Mouse (Mus musculus) right cerebral cortex, postnatal 14 days (tissue): ENCODE results near the gene Slc25a53.
"Not testable (repeated sequence)": the region's sequence is repeated elsewhere in the genome, so short reads cannot be mapped to it uniquely, and the experiment has no call there.

Experiments
- DNase-seq: peaks from one replicate; pipeline ENCODE4 v3.0.0; 2022

Gene Slc25a53

GRCm38 (mm10) chrX:137038000-137038483, at the start of gene Slc25a53:
TSS of gene Slc25a53 (minus strand) at chrX:137038302.
- DNase-seq = peak; percentile 86

DNA sequence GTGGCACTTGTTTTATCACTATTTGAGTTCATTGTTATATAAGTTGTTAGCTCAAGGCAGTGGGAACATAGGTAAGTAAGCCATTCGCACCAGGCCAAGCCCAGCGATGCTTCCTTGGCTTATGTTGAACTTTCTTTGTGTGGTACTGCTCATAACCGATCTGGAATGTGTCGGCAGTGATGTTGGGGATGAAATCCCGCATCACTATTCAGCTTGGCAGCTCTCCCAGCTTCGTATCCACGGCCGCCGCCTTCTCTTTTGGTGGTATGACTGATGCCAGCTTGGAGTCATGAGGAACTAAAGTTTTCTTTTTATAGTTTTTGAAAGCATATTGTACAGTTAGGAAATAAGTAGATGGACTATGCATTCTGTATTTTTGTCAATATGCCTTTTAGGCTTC, 25.1 kb upstream of the Slc25a53 start:
- peak; percentile 41 for DNase-seq

DNA sequence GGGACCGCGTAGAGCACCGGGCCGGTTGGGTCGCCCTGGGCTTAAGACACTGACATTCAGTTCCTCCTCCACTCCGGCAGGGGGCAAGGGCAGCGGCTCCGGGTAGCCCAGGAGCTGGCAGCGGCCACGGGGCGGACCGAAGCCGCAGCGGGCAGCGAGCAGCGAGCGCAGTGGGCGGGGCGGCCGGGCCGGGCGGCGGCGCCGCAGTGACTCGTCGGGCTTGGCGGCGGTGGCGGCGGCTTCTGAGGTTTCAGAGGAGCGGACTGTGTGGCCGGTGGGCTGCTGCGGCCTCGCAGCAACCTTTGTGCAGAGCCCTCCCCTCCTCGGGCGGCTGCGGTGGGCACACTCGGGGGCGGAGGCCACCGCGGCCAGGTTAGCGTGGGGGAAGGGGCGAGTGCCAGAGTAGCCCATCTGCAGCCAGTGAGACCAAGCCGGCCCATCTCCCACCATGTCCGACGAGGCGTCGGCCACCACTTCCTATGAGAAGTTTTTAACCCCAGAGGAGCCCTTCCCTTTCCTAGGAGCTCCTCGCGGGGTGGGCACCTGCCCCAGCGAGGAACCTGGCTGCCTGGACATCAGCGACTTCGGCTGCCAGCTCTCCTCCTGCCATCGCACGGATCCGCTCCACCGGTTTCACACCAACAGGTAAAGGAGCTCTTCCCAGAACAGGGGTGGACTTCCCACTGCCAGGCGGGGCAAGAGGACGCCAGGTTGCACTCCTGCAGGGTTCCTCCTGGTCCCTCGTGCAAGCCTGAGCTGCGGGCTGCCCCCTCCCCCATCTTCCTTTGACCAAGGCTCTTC, 11.5 kb upstream of the Slc25a53 start, which contains the start of gene Fam199x:
Fam199x (plus strand) TSS at position 170 of the 801 bp plus-strand sequence.
- DNase-seq = peak; percentile 70

DNA sequence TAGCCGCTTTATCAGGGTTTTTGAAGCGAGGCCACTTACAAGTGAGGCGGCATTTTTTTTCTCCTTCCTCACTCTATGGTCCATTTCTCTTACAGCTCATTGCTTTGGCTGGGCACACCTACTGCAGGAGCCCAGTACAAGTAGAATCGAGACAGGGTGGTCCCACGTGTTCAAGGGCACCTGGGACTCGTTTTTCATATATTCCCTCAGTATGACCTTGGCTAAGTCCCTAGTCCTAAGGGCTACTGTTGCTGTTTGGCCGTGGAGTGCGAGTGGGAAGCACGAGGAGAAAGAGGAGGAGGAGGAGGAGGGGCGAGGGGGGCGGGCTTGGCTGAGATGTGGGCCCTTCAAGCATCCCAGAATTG, 10.9 kb upstream of the Slc25a53 start:
- DNase-seq = no peak

DNA sequence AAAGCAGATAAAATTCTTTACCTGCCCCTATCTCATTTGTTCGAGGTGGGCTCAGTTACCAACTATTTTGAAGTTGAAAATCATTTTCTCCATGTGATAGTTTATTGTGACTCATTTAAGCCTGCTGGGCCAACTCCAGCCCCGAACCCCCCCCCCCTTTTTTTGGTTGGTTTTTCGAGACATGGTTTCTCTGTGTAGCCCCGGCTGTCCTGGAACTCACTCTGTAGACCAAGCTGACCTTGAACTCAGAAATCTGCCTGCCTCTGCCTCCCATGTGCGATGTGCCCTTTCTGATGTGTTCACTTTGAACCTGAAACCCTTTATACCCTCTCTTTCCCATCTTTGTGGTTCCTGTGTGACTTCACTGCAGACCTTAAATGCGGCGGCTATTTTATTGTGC, 400 bp upstream of the Slc25a53 start:
- no peak for DNase-seq

GRCm38 (mm10) chrX:137037470-137037999, 567 bp downstream of the Slc25a53 start:
- no peak for DNase-seq

- DNase-seq = no peak
These were observed 3.8 kb downstream of the Slc25a53 start for GRCm38 (mm10) chrX:137034322-137034721.

GRCm38 (mm10) chrX:137031726-137032125, 6.4 kb downstream of the Slc25a53 start:
- DNase-seq = no peak

DNA sequence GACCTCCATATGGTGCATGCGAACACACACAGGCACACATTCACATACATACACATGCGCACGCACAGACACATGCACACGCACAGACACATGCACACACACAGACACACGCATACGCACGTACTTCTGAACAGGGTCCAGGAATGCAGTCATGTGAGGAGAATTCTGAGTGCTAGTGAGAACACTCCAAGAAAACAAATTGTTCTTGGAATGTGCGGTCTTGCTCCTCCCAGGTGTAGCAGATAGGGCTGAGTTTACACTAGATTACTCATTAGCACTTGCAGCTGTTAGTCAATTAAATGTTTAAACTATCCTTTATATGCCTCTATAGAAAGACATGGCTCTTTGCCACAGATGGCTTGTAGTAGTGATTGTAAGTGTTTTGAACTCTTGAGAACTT, 7.2 kb downstream of the Slc25a53 start:
- no peak for DNase-seq

GRCm38 (mm10) chrX:137019310-137019709, 18.8 kb downstream of the Slc25a53 start:
- DNase-seq = peak; percentile 71

DNA sequence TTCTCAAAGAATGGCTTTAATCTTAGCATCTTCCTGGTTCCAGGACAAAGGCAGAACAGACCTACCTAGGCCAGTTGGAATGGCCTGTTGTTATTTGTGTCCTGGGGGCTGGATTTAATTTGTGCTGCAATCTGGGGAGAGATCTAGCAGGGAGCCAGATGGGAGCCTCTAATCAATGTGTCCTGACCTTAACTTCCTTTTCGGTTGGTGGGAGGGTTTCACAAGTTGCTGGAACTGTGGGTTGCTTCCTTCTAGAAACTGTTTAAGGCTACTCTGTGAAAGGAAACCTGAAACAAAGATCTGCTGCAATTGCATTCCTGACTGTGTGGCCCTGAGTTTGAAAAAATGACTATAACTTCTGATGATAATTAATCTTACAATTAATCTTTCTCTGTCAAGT, 20.4 kb downstream of the Slc25a53 start:
- DNase-seq = no peak

GRCm38 (mm10) chrX:137015099-137015709, 22.9 kb downstream of the Slc25a53 start:
- DNase-seq = peak; percentile 45

DNA sequence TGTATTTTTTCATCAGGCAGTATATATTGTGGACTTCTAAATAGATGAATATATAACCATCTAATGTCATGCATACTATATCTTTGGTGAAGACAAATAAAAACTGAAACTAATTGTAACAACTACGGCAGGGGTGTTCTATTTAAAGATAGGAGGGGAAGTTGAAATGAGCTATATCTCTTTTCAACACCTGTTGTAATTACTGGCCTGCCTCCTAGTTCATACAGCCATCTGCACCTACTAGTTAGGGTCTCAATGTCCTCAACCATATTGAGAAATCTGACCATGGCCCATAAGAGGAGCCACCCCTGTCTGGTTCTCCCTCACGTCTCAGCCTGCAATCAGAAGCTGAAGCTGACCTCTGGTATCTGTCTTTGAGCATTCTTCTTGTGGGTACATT, 41.8 kb downstream of the Slc25a53 start:
- no peak for DNase-seq

DNA sequence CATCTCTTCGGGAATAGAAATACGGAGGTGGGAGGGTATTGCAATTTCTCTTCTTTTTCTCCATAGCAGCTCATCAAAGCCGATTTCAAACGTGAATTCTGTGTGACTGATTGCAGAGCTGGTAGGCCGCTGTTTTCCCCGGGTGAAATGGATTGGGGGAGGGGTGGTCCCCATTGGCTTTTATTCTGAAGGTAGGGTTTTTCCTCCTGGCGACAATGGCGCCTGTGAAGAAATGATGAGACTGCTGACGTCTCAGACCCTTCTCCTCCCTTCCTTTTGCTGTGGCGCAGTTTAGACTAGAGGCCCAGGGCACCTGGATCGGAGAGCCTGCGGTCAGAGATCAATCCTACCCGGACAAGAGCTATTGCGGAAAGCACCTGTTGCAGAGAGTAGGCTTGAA, 44.5 kb downstream of the Slc25a53 start:
- DNase-seq = peak; percentile 27

DNA sequence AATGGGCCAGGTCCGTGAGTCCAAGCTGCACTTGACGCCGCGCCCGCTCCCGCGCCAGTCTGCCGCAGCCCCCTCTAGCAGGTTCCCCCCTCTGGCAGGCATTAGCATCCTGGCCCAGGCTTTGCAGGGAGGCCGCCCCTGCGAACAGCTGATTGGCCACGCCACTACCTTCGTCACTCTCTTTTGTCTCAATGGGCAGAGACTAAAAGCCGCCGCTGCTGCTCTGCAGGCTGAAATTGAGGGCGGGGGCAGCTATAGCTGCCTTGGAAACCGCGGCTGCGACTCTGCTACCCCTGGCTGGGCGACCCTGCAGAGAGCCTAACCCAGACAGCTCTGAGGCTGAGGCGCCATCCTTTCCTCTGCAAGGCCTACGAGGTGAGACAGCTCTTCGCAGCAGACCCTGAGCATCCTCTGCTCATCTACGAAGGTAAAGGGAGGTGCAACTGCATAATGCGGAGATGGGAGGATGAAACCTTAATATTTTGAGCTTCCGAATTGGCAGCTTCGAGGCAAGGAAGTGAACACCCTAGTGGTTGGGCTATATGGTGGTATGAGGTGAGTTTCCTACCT, 45.0 kb downstream of the Slc25a53 start, which contains the start of gene Zcchc18:
Zcchc18 (plus strand) TSS at position 178 of the 570 bp plus-strand sequence.
- DNase-seq = peak; percentile 80

DNA sequence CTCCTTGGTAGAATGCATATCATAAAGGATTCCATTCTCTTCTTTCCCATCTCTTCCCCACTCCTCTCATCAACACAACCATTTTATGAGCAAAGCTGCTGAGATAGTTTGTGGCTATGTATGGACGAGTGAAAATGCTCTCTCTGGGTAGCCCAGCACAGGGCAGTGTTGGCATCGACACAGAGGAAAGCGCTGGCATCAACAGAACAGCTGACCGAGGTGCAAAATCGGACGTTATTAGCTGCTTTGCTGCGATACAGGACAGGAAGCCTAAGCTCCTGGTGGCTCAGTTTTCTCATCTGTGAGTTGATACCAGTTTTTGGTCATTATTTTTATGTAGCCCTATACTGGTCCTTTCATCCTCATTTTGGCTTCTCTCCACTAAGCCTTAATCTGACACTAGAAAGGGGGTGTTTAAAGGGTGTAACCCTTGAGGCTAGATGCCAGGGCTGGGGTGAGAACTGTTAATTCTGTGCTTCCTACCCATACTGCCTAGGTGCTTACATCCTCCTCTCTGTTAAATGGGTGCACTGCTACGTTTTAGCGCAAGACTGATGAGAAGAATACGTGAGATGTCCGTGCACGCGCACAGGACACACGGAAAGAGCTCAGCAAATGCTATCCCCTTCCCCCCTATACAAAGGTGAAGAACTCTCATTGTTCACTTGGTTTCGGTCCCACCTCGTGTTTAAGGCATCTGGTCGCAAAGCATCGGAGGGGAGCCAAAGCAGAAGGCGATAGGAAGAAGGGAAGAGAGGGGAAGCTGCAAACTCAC, 45.7 kb downstream of the Slc25a53 start:
- no peak for DNase-seq

DNA sequence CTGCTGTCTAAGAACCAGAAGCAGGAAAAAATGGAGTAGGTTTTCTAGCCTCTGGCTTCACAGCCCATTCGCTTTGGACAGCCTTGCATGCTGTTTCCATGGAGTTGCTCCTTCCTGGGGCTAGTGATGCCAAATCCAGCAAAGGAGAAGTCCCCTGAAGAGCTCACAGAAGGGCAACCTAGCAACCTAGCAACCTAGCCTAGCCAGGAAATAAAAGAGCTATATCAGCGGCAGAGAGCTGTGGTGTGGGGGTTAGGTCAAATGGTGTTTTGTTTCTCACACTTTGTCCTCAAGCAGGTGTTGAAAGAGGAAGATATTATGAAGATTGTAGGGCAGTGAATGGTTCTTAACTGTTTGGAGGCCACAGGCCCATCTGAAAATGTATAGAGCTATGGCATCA, 46.8 kb downstream of the Slc25a53 start:
- DNase-seq = no peak

DNA sequence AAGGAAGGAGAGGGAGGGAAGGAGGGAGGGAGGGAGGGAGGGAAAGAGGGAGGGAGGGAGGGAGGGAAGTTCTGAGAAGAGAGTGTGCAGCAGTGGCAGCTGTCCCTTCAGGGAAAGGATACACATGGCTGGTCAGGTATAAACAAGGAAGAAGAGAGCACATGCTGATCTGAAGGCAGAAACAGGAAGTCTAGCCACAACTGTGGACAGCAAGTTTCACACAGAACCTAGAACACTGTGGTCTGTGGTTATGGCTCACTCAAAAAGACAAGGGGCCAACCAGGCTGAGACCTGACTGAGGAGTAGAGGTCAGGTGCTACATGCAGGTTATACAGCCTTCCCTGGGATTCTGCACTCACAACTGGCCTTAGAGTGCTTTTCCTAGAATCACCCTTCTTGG, 52.1 kb downstream of the Slc25a53 start:
- DNase-seq = no peak

- DNase-seq = no peak
These were observed 59.5 kb downstream of the Slc25a53 start for GRCm38 (mm10) chrX:136978616-136979015.

- DNase-seq = peak; percentile 31
These were observed 61.5 kb downstream of the Slc25a53 start, which contains the start of the genes Tmsb15l and Tmsb15b1 for GRCm38 (mm10) chrX:136976424-136977084. TSS of gene Tmsb15l (minus strand) at chrX:136976869. TSS of gene Tmsb15b1 (minus strand) at chrX:136976874.

GRCm38 (mm10) chrX:136975397-136975796, 62.7 kb downstream of the Slc25a53 start, which contains the start of gene Tmsb15b2:
TSS of gene Tmsb15b2 (minus strand) at chrX:136975497.
- DNase-seq = not testable (repeated sequence)

DNA sequence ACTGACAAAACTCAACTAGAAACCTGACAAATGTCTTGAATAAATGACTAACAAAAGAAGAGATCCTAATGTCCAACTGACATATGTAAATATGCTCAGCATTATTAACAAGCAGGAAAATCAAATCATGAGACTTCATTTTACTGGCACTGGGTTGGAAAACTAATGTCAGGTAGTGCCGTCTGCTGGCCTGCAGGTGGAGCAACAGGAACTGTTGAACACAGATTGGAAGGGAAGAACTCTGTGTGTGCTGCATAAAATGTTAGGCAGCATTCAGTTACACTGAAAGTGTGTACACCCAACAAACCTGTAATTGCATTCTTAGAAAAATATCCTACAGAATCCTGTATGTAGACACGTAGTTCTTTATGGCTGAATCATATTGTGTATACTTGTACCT, 78.4 kb downstream of the Slc25a53 start:
- DNase-seq = peak; percentile 23
